Comparison of ENCODE assay signal across 27 mouse cellular contexts in the genomic region with DNA sequence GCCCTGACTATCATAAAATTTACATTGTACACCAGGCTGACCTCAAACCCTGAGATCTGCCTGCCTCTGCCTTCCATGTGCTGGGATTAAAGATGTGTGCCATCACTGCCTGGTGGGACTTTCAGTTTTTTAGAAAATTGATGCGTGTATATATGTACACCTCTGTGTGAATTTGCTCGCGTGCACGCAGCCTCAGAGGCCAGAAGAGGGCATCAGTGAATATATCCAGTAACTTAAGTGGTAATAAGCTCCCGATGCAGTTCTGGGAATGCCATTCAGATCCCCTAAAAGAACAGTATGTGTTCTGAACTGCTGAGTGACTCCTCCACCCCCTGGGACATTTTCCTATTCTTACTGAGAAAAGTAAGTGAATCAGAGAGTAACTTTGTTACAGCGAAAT. TPM values are rescaled to one million over a fixed set of nuclear protein-coding genes. Genes with fewer than 3 reads are reported as not detected.
A peak's percentile ranks its signal among the peaks of the same experiment; 100 is the strongest.
DNase-seq lines count a peak whose midpoint lies in the region; ATAC-seq and TF ChIP-seq lines count a peak whose summit lies in the region.
"Had no signal": no experiment of that assay in that cellular context is flagged by ENCODE, and none has a peak within 500 bp of the region (broad histone marks: within the 10 kb centered on the region; RNA-seq: fewer than 3 reads in every experiment).

No protein-coding gene starts in this region.

- H3K36me3 ChIP-seq in heart, adult 2 months (ENCODE audit: control insufficient read depth, insufficient read depth, low read length), result no peaks in the 10 kb centered on the region
- no peaks in the 10 kb centered on the region for H3K36me3 ChIP-seq in lung, embryonic 14.5 days (ENCODE audit: insufficient read depth)
- H3K36me3 ChIP-seq: hindbrain, embryonic 15.5 days; limb, embryonic 10.5 days; midbrain, embryonic 10.5 days; neural tube, embryonic 13.5 days had no signal

- intact Hi-C loops in heart, adult 2 months (cut with DNase I), result loop anchor here (2.0 kb wide), 1 partner anchor 25 kb away; no protein-coding TSS in a partner anchor
- intact Hi-C loops in heart, postnatal 10 days (cut with DNase I), result loop anchor here (1.0 kb wide), 1 partner anchor 25 kb away; no protein-coding TSS in a partner anchor

- no peak for ATAC-seq in lung, embryonic 14.5 days (ENCODE audit: insufficient read depth)
- ATAC-seq: forebrain, embryonic 14.5 days had no signal

- TF ChIP-seq POLR2A in heart, adult 2 months (IDR thresholded peaks at IDR 0.05; ENCODE audit: insufficient read depth, low read depth, low read length), result no peak
- no peak for TF ChIP-seq POLR2A in cortical plate, adult 2 months (IDR thresholded peaks at IDR 0.05; ENCODE audit: extremely low read depth, insufficient read depth, low read length)

- WGBS in heart, adult 2 months, result 62% methylated on average over 6 of the region's 6 CpGs
- WGBS in lung, embryonic 14.5 days, result 64% methylated on average over 6 of the region's 6 CpGs

- H3K9ac ChIP-seq in heart, adult 2 months (ENCODE audit: low read depth, low read length), result no peak overlapping the region
- H3K9ac ChIP-seq in lung, embryonic 14.5 days, result no peak overlapping the region
- H3K9ac ChIP-seq: hindbrain, embryonic 15.5 days; neural tube, embryonic 13.5 days had no signal

- H3K27me3 ChIP-seq in heart, adult 2 months (ENCODE audit: control insufficient read depth, insufficient read depth, low read length), result no peaks in the 10 kb centered on the region; the same call in 1 of the 2 replicates
- H3K27me3 ChIP-seq in lung, embryonic 14.5 days (ENCODE audit: insufficient read depth, low read length), result peaks cover 12% of the 10 kb centered on the region

- TF ChIP-seq EP300 in heart, adult 2 months (IDR thresholded peaks at IDR 0.05; ENCODE audit: insufficient read depth, low read depth, low read length), result no peak

- H3K79me2 ChIP-seq in heart, adult 2 months (replicated peaks; ENCODE audit: control insufficient read depth, insufficient read depth, low read length), result no peaks in the 10 kb centered on the region

- peak; percentile 4 to 10 for DNase-seq in cerebellum, postnatal 14 days
- no peak for DNase-seq in cerebellum, adult 18-20 months
- no peak for DNase-seq in heart, adult 2 months
- no peak for DNase-seq in heart, postnatal 10 days
- no peak for DNase-seq in lung, embryonic 14.5 days
- no peak for DNase-seq in lung, postnatal 25 days (ENCODE audit: low spot score)
- DNase-seq in urinary bladder, postnatal 36 days (ENCODE audit: low spot score in 2 of 2), result no peak
- DNase-seq: adrenal gland, postnatal 36 days; cerebellum, adult 8-10 months; gastrocnemius, postnatal 36 days; heart, postnatal 36 days; kidney, adult 18-20 months; kidney, postnatal 10 days; lung, adult 18-20 months; thymus, adult 18-20 months; thymus, postnatal 4 days had no signal

- TF ChIP-seq CTCF in heart, adult 2 months (IDR thresholded peaks at IDR 0.05), result peak; percentile 50
- 0 out of 2 replicates have a peak, but pooled peaks have one; percentile 15 for TF ChIP-seq CTCF in lung, embryonic 14.5 days (IDR thresholded peaks at IDR 0.05; ENCODE audit: low read depth)
- TF ChIP-seq CTCF in cortical plate, adult 2 months (IDR thresholded peaks at IDR 0.05; ENCODE audit: extremely low read depth, insufficient read depth, low read length), result 0 out of 2 replicates have a peak, but pooled peaks have one; percentile 4

- no peaks in the 10 kb centered on the region for H3K9me3 ChIP-seq in lung, embryonic 14.5 days (ENCODE audit: low read depth, low read length)
- H3K9me3 ChIP-seq: hindbrain, embryonic 15.5 days; limb, embryonic 10.5 days; midbrain, embryonic 10.5 days; neural tube, embryonic 13.5 days had no signal

- no peak overlapping the region for H3K4me2 ChIP-seq in lung, embryonic 14.5 days
- H3K4me2 ChIP-seq: heart, embryonic 11.5 days; hindbrain, embryonic 15.5 days; neural tube, embryonic 13.5 days had no signal

- no peaks in the 10 kb centered on the region for H3K4me1 ChIP-seq in heart, adult 2 months (ENCODE audit: control insufficient read depth, insufficient read depth, low read length)
- H3K4me1 ChIP-seq in lung, embryonic 14.5 days (ENCODE audit: insufficient read depth), result no peaks in the 10 kb centered on the region
- no peaks in the 10 kb centered on the region for H3K4me1 ChIP-seq in cortical plate, adult 2 months (ENCODE audit: control insufficient read depth, insufficient read depth, low read length)
- H3K4me1 ChIP-seq: hindbrain, embryonic 15.5 days; limb, embryonic 10.5 days; midbrain, embryonic 10.5 days; neural tube, embryonic 13.5 days had no signal

- no peak overlapping the region for H3K4me3 ChIP-seq in heart, adult 2 months
- H3K4me3 ChIP-seq in lung, embryonic 14.5 days (ENCODE audit: low read depth, low read length), result no peak overlapping the region
- H3K4me3 ChIP-seq in cortical plate, adult 2 months (ENCODE audit: insufficient read depth, low read length), result no peak overlapping the region
- H3K4me3 ChIP-seq: erythroblast, embryonic 14.5 days; hindbrain, embryonic 15.5 days; limb, embryonic 10.5 days; midbrain, embryonic 10.5 days; neural tube, embryonic 13.5 days had no signal

- no peak overlapping the region for H3K27ac ChIP-seq in heart, adult 2 months
- no peak overlapping the region for H3K27ac ChIP-seq in lung, embryonic 14.5 days (ENCODE audit: low read depth)
- H3K27ac ChIP-seq in cortical plate, adult 2 months (ENCODE audit: insufficient read depth, low read length), result no peak overlapping the region
- H3K27ac ChIP-seq: hindbrain, embryonic 15.5 days; limb, embryonic 10.5 days; macrophage; midbrain, embryonic 10.5 days; neural tube, embryonic 13.5 days had no signal

RNA-seq across cellular contexts. Expression of a gene that starts 8.2 kb away (rescaled TPM):
- under 1 TPM in 1 of 2 experiments, not detected in 1; 0.34 TPM for total RNA-seq in heart, adult 2 months (2021)
- polyA plus RNA-seq in heart, adult 2 months (2012; rRNA removed), result 0.14 TPM in 1 of 2 replicates, not detected in the other
- under 1 TPM; 0.25 to 0.45 TPM for total RNA-seq in heart, postnatal 10 days (2021)
- polyA plus RNA-seq in lung, embryonic 14.5 days (2014; fragmentation: Nextera tagmentation; extraction: Ambion mirVana), result 0.14 and 0.29 TPM in 2 replicates
- 2.4 and 2.7 TPM in 2 replicates for polyA plus RNA-seq in cortical plate, adult 2 months (2012; rRNA removed)
- total RNA-seq: gastrocnemius, postnatal 36 days; liver, adult 2 months had no signal
- polyA plus RNA-seq: erythroblast, embryonic 14.5 days; liver, adult 2 months; macrophage; spleen, adult 2 months had no signal

RNA-seq across cellular contexts. Expression of a gene that starts 26.9 kb away (rescaled TPM):
- not detected for total RNA-seq in heart, adult 2 months (2021)
- not detected in 2 replicates for polyA plus RNA-seq in heart, adult 2 months (2012; rRNA removed)
- total RNA-seq in heart, postnatal 10 days (2021), result under 1 TPM in 1 of 2 experiments, not detected in 1; 0.27 TPM
- not detected in 2 replicates for polyA plus RNA-seq in lung, embryonic 14.5 days (2014; fragmentation: Nextera tagmentation; extraction: Ambion mirVana)
- 7.2 and 7.7 TPM in 2 replicates for polyA plus RNA-seq in cortical plate, adult 2 months (2012; rRNA removed)
- total RNA-seq: adrenal gland, postnatal 36 days; gastrocnemius, postnatal 36 days; heart, postnatal 36 days; liver, adult 2 months had no signal
- polyA plus RNA-seq: erythroblast, embryonic 14.5 days; liver, adult 2 months; macrophage; neural tube, embryonic 13.5 days; spleen, adult 2 months had no signal

Comparison
In these comparisons a context has a peak if more than half of its experiments do, and no peak if none do; other contexts are left out.
1. DNase-seq: peak in cerebellum, postnatal 14 days (2 of 2); none in cerebellum, adult 18-20 months (0 of 2), heart, adult 2 months (0 of 2), heart, postnatal 10 days (0 of 2), lung, embryonic 14.5 days (single experiment), lung, postnatal 25 days (single experiment) and urinary bladder, postnatal 36 days (0 of 2).
2. Peak in every context shown above with its lines, with median percentiles within 50 percentile points of each other: CTCF ChIP-seq.